Mouse (Mus musculus) cerebellum, adult 2 months (tissue): ENCODE data around the gene Tmem132c.

Experiments used
- CTCF ChIP-seq: fragments of 200-500 bp; IDR thresholded peaks from 2 replicates; pipeline ENCODE4 v1.5.1; 2011; ENCODE audit warnings: low read depth, mild to moderate bottlenecking, control low read depth, low read length, moderate library complexity, borderline replicate concordance; ENCODE audit not compliant: insufficient read depth
- POLR2A ChIP-seq: fragments of 200-500 bp; IDR thresholded peaks from 2 replicates; pipeline ENCODE4 v1.6.1; 2011; ENCODE audit warnings: low read length, control low read depth, borderline replicate concordance; ENCODE audit not compliant: insufficient read depth

- TF ChIP-seq CTCF: no peak
- no peak for TF ChIP-seq POLR2A
Observed at GRCm38 (mm10) chr5:127381216-127381615, 139.6 kb downstream of the Tmem132c start.
